Mouse (Mus musculus): ENCODE data around the gene Daam2. TPM values are rescaled to one million over a fixed set of nuclear protein-coding genes. Genes with fewer than 3 reads are reported as not detected.

The Daam2 gene
- total RNA-seq (2022), result 10 to 100 TPM; 54.4 to 63.9 (median 56.9) TPM

- DNase-seq (ENCODE audit: low spot score in 2 of 2), result peak; percentile 50 to 56
Measured at GRCm38 (mm10) chr17:49563830-49564470, at the start of gene Daam2. Gene Daam2, minus strand, starts transcription at chr17:49564343.

GRCm38 (mm10) chr17:49610296-49610695, 46.2 kb upstream of the Daam2 start:
- no peak for DNase-seq (ENCODE audit: low spot score in 2 of 2)

- no peak for DNase-seq (ENCODE audit: low spot score in 2 of 2)
Measured at GRCm38 (mm10) chr17:49607351-49608027, 43.3 kb upstream of the Daam2 start.

GRCm38 (mm10) chr17:49605397-49605796, 41.3 kb upstream of the Daam2 start:
- DNase-seq (ENCODE audit: low spot score in 2 of 2), result no peak

DNA sequence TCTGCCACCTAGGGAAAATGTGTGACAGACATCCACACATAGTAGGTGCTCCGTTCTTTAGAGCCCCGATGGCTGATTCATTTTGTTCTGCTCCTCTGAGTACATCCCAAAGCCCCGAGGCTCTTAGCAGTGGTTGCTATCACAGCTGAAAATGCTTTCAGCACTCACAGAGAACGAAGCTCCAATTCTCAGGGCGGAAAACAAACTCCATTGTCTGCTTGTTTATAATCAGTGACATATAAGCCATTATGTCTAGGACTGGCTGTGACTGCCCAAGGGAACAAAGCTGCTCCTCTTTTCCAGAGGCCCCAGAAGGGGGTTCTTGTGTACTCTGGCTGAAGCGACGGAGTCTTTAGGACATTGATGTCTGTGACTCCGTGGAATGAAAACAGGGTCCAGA, 25.9 kb upstream of the Daam2 start:
- peak in 1 of 2 experiments; percentile 48 for DNase-seq (ENCODE audit: low spot score in 2 of 2)

DNA sequence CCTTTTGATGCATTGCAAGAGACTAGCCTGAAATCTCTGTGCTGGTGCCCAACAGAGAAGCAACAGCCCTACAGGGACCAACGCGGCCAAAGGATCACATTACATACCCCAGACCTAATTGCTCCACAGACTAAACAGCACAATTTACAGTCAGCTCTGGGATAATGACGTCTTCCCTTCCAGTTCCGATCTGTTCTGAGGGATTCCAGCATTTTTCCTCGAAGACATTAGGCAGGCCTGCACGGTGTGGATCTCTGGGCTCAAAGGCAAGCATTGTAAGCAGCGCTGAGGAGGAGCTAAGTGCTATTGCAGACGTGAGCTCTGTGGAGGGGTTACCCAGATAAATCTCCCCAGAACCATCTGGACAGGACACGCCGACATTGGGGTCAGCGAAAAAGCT, 18.3 kb upstream of the Daam2 start:
- no peak for DNase-seq (ENCODE audit: low spot score in 2 of 2)

- DNase-seq (ENCODE audit: low spot score in 2 of 2), result no peak
Measured at GRCm38 (mm10) chr17:49577321-49577720, 13.2 kb upstream of the Daam2 start.

DNA sequence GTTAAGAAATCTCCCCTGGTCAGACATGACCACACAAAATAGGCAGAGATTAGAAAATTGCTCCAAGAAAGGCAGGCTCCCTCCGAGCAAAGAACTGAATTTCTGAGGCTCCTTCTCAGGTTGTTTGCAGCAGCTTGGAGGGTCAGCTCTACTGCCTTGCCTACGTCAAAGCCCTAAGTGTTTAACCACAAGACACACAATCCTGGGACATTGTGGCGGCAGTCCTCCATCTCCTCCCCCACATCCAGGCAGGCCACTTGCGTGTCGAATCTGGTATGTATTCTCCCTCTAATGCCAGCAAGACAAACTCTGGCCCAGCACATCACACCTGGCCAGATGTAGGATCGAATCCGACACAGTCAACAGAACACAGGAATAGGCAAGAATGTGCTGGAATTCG, 4.6 kb upstream of the Daam2 start:
- no peak for DNase-seq (ENCODE audit: low spot score in 2 of 2)

DNA sequence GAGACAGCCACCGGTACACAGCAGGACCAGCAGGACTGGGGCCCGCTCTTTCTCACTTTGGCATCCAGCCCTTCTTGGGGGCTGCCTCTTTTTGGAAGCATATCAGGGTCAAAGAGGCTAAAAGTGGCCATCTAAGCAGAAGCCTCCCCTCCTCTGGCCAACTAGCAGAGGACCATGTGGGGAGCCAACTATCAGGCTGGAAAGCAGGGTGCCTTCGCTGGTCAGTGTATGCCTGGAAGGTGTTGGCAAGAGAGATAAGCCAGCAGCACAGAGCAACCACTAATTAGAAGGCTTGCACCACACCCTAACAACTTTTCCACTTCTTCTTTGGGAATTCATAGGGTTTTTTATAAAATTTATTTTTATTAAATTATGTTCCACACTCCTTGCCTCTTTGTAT, 346 bp upstream of the Daam2 start:
- no peak for DNase-seq (ENCODE audit: low spot score in 2 of 2)

DNA sequence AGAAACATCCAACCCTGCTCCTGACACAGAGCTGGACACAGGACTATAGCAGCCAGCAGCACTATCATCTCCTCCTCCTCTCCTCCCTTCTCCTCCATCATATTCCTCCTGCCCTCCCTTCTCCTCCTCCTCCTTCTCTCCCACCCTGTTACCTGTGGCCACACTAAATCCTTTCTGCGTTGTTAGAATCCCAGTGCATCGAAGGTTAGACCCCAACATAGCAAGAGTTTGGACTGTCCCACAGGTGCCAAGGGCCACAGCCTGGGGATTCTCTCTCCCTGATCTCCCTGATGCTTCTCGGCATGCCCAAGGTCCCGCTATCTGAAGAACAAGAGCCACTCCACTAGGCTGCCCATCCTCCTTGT, 745 bp downstream of the Daam2 start:
- DNase-seq (ENCODE audit: low spot score in 2 of 2), result no peak

- DNase-seq (ENCODE audit: low spot score in 2 of 2), result no peak
Measured at GRCm38 (mm10) chr17:49562701-49563415, 1.3 kb downstream of the Daam2 start.

DNA sequence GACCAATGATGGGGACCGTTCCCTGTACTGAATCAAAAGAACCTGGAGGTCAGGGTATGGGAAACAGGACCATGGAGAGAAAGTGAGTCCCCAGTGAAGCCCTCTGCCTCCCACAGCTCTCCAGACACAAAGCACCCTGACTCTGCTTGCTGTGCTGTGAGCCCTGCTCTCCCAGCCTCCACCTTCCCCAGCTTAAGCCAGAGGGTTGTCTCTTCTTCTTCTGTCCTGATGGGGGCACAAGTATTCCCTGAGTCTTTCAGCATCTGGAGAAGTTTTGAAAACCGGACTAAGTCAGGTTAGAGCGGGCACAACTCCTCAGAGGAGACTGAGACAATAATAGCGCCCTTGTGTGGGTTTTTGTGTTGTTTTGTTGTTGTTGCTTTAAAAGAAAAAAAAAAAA, 2.2 kb downstream of the Daam2 start:
- no peak for DNase-seq (ENCODE audit: low spot score in 2 of 2)

DNA sequence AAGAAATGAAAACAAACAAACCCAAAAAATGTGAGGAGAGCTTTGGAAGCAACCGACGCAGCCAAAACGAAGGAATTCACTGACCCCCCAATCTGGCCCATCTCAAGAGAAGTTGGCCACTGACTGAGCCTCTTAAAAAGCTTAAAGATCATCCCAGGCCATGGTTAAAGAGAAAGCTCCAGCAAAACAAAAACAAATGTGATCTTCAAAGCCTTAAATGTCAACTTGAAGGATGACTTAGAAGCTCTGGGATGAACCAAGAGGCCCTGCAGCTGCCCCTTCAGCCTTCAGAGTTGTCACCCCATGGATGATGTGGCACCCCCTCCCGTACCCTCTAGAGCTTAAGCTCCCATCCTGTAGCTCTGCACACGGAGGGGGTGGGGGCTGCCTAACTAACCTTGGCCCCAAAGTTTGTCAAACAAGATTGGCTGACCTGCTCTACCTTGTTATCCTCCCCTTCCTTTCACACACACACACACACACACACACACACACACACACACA, 4.3 kb downstream of the Daam2 start:
- no peak for DNase-seq (ENCODE audit: low spot score in 2 of 2)

GRCm38 (mm10) chr17:49556169-49556568, 8.0 kb downstream of the Daam2 start:
- no peak for DNase-seq (ENCODE audit: low spot score in 2 of 2)

DNA sequence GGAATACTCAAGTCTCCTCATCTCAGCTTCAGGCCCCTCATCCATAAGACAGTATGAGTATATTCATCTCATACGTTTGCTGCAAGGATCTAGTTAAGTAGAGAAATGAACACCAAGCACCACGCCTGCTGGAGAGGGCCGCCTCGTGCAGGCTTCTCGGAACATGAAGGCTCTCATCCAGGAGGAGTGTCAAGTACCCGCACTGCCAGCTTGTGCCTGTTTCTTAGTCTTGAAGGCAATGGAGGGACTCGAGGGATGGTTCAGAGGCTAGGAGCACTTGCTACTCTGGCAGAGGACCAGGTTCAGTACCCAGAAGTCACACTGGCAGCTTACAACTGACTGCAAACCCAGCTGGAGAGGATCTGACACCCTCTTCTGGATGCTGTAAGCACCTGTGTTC, 12.2 kb downstream of the Daam2 start:
- no peak for DNase-seq (ENCODE audit: low spot score in 2 of 2)

GRCm38 (mm10) chr17:49551465-49551864, 12.7 kb downstream of the Daam2 start:
- DNase-seq (ENCODE audit: low spot score in 2 of 2), result no peak

DNA sequence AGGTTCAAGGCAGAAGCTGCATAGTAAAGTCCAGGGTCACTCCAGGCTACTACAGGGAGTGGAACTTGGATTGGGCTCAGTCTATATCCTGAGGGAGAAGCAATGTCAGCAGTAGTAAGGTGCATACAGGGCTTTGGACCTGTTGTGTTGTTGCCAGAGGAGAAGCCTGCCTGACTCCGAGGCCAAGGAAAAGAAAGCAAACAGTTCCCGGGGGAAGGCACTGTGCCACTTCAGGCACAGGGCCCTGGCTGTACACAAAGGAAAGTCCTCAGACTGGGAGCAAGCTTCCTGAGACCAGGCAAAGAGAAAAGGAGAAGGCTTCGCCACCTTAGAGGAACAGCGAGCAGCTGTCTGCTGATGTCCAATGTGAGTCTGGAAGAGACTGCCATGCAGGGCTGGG, 18.1 kb downstream of the Daam2 start:
- no peak for DNase-seq (ENCODE audit: low spot score in 2 of 2)

DNA sequence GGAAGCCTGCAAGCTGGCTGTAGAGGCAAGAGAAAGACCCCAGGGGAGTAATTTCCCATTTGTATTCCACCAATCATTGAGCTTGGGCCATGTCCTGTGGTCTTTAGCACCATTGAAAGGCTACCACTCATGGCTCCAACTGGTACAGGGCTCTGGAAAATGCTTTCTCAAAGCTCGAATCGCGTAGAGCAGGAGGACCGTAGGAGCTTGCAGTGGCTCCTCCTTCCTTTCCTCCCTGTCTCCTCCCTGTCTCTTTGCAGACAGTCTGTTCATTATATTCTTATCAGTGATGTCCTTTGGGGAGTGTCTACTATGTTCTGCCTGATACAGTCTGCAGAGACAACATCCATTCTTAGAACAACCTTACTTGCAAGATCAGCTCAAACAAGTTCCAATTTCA, 18.7 kb downstream of the Daam2 start:
- DNase-seq (ENCODE audit: low spot score in 2 of 2), result no peak

DNA sequence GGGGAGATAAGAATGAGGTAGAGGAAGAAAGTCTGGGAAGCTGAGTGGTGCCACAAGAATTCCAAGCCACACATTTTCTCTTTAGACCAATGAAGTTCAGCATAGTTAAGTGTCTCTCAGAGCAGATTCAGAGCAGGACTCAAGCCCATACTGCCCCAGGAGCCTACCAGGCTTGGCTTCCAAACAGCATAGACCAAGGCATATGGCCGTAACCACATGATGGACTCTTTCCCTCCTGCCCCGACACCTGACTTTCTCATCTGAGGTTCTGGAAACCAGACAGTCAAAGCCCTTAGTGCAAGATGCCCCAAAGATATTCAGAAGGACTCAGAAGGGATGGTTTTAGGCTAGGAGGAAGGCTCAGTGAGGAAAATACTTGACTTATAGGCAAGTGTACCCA, 19.6 kb downstream of the Daam2 start:
- no peak for DNase-seq (ENCODE audit: low spot score in 2 of 2)

DNA sequence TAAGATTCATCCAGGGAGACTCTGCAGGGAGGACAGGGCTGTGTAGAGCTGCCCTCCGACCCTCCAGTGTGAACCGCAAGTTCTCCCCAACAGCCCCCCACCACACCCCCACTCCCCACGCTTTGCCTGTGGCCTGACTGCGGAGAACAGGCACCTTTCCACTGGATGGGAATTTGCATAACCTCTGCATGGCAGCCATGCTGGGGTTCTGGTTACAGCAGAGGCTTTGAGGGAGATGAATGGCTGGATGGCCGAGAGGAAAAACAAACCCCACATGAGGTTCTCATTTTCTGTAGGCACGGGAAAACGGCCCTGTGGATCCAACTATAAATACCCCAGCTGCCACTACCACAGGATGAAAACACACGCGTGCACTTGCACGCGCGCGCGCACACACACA, 23.4 kb downstream of the Daam2 start:
- no peak for DNase-seq (ENCODE audit: low spot score in 2 of 2)

DNA sequence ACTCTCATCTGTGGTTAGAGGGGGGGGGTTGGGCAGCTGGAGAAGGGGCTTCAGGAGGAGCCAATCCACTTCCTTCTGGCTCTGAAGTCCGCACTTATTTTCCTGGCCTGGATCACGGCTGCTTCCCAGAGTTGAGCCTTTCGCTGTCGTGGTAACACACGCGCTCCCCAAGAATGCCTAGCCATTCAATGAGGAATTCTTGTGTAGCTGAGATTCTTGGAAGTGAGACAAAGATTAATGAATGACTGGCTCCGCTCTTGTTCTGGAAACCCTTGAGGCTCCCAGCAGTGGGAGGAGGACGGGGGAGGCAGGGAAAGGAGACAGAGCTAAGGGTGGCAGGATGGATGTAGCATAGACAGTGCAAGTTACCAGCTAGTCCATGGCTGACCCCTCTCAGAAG, 24.9 kb downstream of the Daam2 start:
- DNase-seq (ENCODE audit: low spot score in 2 of 2), result peak; percentile 15 to 70

DNA sequence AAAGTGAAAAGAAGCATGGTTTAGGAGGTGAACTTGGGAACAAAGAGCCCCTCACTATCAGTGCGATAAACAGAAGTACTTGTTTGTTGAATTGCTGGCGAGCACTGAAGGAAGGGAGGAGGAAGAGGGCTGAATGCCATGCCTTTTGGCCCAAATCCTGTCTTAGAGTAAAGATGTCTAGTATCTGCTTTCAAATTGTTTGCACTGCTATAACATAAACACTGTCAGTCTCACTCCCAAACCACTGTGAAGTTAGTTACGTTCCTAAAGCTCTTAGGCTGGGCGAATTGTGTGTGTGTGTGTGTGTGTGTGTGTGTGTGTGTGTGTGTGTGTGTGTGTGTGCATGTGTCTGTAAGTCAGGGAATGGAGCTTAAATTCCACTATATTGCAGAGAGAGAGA, 28.6 kb downstream of the Daam2 start:
- DNase-seq (ENCODE audit: low spot score in 2 of 2), result no peak
